ENCODE assay signal across 21 mouse cellular contexts in genomic region chr13:48147061-48147460, GRCm38 (mm10).
"Had no signal": no experiment of that assay in that cellular context is flagged by ENCODE, and none has a peak within 500 bp of the region (broad histone marks: within the 10 kb centered on the region; RNA-seq: fewer than 3 reads in every experiment).

No protein-coding gene starts in this region.

- DNase-seq: gastrocnemius, postnatal 14 days; gastrocnemius, postnatal 36 days; heart, adult 2 months; heart, postnatal 14 days; heart, postnatal 36 days; kidney, adult 11 months; kidney, adult 2 months; kidney, adult 9 months; kidney, postnatal 14 days; kidney, postnatal 36 days; layer of hippocampus, adult 9-11 months; layer of hippocampus, postnatal 36 days; left cerebral cortex, postnatal 4 days had no signal

- H3K4me3 ChIP-seq: heart, adult 2 months; heart, embryonic 13.5 days; heart, embryonic 15.5 days; hindbrain, embryonic 13.5 days; hindbrain, embryonic 15.5 days; kidney, embryonic 15.5 days; limb, embryonic 13.5 days; limb, embryonic 15.5 days; liver, embryonic 12.5 days had no signal

- H3K4me1 ChIP-seq: hindbrain, embryonic 13.5 days; hindbrain, embryonic 15.5 days; kidney, embryonic 15.5 days; limb, embryonic 13.5 days; limb, embryonic 15.5 days; liver, embryonic 12.5 days had no signal
